Mouse (Mus musculus): ENCODE measurements at regions not wholly inside any gene's neighbourhood (a gene's known extent, or its start where the extent isn't known, plus 50 kb on each side); places are given as distances from the start of the nearest gene placed in this dataset.

DNA sequence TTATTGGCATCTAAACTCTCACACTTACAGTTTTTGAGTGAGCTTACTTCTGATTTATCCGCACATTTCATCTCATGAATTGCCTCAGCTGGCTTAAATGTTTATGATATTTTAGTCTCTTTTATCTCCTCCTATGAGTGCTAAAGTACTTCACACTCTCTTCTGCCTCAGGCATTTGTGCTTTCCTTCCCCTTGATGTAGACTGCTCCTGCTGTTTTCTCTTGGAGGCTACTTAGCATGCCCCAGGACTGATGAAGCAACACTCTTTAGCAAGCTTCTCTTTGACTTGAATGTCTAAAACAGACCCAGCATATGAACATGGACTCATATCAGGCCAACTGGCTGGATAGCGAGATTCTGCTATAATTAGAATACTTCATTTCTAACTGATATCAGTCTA is 882.8 kb downstream of the Tecrl start:
- Histone ChIP-seq H3K4me3 (ENCODE audit: low read depth, low read length) (no peak overlapping the region), H3K4me1 (ENCODE audit: insufficient read depth, low read depth, low read length) (no peaks in the 10 kb centered on the region), H3K27ac (ENCODE audit: low read length) (no peak overlapping the region), H3K27me3 (replicated peaks; ENCODE audit: insufficient read depth, low read length) (no peaks in the 10 kb centered on the region), H3K9me3 (ENCODE audit: low read length) (no peaks in the 10 kb centered on the region), H3K36me3 (ENCODE audit: insufficient read depth, low read length) (no peaks in the 10 kb centered on the region), H3K4me2 (replicated peaks; ENCODE audit: low read depth, low read length) (no peak overlapping the region), H3K9ac (replicated peaks; ENCODE audit: low read depth) (no peak overlapping the region)
- ATAC-seq: no peak
- 63% methylated on average over 2 of the region's 2 CpGs for whole genome bisulfite sequencing
- no peak for DNase-seq (ENCODE audit: low spot score)
- no peak for TF ChIP-seq CTCF (IDR thresholded peaks at IDR 0.05)

DNA sequence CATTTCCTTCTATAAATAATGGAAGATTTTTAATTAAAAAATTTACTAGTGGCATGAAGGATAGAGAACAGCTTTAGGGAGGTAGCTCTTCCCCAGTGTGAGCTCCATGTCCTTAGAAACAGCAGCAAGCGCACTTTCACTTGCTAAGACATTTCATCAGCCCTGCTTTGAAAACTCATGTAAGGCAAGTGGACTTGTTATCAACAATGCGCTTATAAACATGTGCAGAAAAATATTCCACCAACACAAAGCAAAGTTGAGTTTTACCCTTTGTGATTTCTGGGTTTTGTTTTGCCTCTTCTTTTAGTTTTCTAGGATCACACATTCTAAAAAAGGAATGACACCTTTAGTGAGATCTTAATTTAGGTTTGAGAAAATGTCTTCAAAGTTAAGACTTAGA is 890.7 kb downstream of the Tecrl start:
- Histone ChIP-seq H3K9me3 (ENCODE audit: low read length) (no peaks in the 10 kb centered on the region), H3K9ac (replicated peaks; ENCODE audit: low read depth) (no peak overlapping the region), H3K4me1 (ENCODE audit: insufficient read depth, low read depth, low read length) (no peaks in the 10 kb centered on the region), H3K27me3 (replicated peaks; ENCODE audit: insufficient read depth, low read length) (no peaks in the 10 kb centered on the region), H3K27ac (ENCODE audit: low read length) (no peak overlapping the region), H3K4me3 (ENCODE audit: low read depth, low read length) (no peak overlapping the region), H3K36me3 (ENCODE audit: insufficient read depth, low read length) (no peaks in the 10 kb centered on the region), H3K4me2 (replicated peaks; ENCODE audit: low read depth, low read length) (no peak overlapping the region)
- WGBS: 96% methylated on average over 2 of the region's 2 CpGs
- DNase-seq (ENCODE audit: low spot score) (no peak), ATAC-seq (no peak)
- no peak for TF ChIP-seq CTCF (IDR thresholded peaks at IDR 0.05)

DNA sequence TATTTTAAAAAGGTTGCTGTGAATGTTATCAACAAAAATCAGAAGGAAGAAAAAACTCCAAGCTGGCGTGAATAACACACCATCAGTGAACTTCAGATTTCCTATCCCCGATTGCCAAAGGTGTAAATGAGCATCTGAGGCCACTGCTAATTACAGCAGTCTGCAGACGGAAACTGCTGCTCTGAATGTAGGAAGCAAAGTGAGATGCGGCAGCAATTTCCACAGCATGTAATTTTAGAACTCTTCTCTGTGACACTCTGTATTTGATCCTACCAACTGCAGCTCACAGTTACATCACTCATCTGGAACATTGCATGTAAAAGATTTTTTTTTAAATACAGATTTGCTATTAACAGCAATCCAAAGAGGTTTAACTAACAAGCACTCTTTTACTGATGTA is 913.7 kb downstream of the Tecrl start:
- no peak overlapping the region for H3K4me2 ChIP-seq (replicated peaks; ENCODE audit: low read depth, low read length)
- ATAC-seq (no peak), DNase-seq (ENCODE audit: low spot score) (no peak)
- no peaks in the 10 kb centered on the region for H3K36me3 ChIP-seq (ENCODE audit: insufficient read depth, low read length)
- no peak overlapping the region for H3K4me3 ChIP-seq (ENCODE audit: low read depth, low read length)
- H3K4me1 ChIP-seq (ENCODE audit: insufficient read depth, low read depth, low read length): no peaks in the 10 kb centered on the region
- H3K27ac ChIP-seq (ENCODE audit: low read length): no peak overlapping the region
- no peak overlapping the region for H3K9ac ChIP-seq (replicated peaks; ENCODE audit: low read depth)
- no peaks in the 10 kb centered on the region for H3K9me3 ChIP-seq (ENCODE audit: low read length)
- 62% methylated on average over 4 of the region's 4 CpGs for WGBS
- H3K27me3 ChIP-seq (replicated peaks; ENCODE audit: insufficient read depth, low read length): no peaks in the 10 kb centered on the region
- TF ChIP-seq CTCF (IDR thresholded peaks at IDR 0.05) (no peak), EP300 (IDR thresholded peaks at IDR 0.05) (no peak)

DNA sequence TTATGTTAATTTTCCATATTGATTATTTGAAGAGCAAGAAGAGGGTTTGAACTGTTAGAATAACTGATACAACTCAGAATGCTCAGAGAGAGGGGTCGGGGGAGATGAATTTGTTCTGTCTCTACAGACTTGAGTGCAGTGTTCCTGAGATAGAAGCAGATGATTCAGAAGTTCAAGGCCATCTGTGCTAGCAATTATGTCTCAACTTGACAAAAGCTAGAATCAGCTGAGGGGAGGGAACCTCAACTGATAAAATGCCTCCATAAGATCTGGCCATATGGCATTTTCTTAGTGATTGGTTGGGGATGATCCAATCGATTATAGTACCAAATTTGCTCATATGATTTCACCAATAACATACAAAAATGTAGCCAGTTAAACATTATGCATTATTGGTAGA is 914.9 kb downstream of the Tecrl start:
- Histone ChIP-seq H3K27me3 (replicated peaks; ENCODE audit: insufficient read depth, low read length) (no peaks in the 10 kb centered on the region), H3K9ac (replicated peaks; ENCODE audit: low read depth) (no peak overlapping the region), H3K4me2 (replicated peaks; ENCODE audit: low read depth, low read length) (no peak overlapping the region), H3K4me3 (ENCODE audit: low read depth, low read length) (no peak overlapping the region), H3K36me3 (ENCODE audit: insufficient read depth, low read length) (no peaks in the 10 kb centered on the region), H3K9me3 (ENCODE audit: low read length) (no peaks in the 10 kb centered on the region), H3K27ac (ENCODE audit: low read length) (no peak overlapping the region), H3K4me1 (ENCODE audit: insufficient read depth, low read depth, low read length) (no peaks in the 10 kb centered on the region)
- TF ChIP-seq CTCF (IDR thresholded peaks at IDR 0.05): no peak
- DNase-seq (ENCODE audit: low spot score) (no peak), ATAC-seq (no peak)
- 69% methylated on average over 2 of the region's 2 CpGs for WGBS

DNA sequence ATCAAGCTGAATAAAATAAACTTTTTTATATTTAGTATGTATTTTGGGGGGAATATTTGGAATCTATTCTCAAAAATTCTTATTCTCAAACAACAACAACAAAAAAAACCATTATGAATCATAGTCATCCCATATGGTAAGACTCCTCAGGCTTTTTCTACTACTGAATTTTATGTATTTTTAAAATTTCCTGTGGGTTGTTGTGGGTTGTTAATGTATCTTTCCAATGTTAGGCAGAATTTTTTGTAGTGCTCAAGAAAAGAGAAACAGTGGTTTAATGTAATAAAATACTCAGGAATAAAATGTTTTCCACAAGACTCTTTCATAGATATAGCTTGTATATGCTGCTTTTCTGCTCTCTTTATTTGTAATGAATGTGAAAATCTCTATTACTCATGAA is 934.6 kb downstream of the Tecrl start:
- H3K27me3 ChIP-seq (replicated peaks; ENCODE audit: insufficient read depth, low read length): no peaks in the 10 kb centered on the region

DNA sequence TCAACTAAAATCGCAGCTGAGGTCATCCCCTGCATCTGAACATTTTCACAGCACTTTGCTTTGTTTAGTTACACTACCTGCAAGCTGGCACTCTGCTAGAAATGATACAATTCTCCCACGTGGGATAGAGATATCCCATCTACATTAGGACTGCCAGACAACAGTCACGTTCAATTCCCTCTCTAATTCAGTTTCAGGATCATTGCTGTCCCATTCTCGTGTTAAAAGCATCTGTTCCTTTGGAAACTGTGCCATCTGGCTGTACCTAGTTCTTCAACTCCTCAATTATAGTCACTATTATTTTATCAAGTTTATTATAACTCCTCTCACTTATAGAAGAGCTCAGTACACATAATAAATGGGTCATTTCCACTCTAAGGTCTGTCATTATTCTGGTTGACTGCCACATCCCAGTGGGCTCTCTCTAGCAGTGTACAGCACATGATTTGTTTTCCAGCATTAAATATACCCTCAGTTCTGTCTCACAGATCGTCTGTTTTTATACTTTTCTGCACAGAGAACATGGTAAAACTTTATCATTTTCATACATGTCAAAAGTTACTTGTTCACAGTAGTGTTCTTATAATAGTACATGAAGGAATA is 958.3 kb downstream of the Tecrl start:
- no peak for DNase-seq (ENCODE audit: low spot score)
- Histone ChIP-seq H3K27ac (ENCODE audit: low read length) (no peak overlapping the region), H3K4me3 (ENCODE audit: low read depth, low read length) (no peak overlapping the region), H3K9me3 (ENCODE audit: low read length) (no peaks in the 10 kb centered on the region), H3K4me2 (replicated peaks; ENCODE audit: low read depth, low read length) (no peak overlapping the region), H3K27me3 (replicated peaks; ENCODE audit: insufficient read depth, low read length) (no peaks in the 10 kb centered on the region), H3K4me1 (ENCODE audit: insufficient read depth, low read depth, low read length) (no peaks in the 10 kb centered on the region), H3K9ac (replicated peaks; ENCODE audit: low read depth) (no peak overlapping the region), H3K36me3 (ENCODE audit: insufficient read depth, low read length) (no peaks in the 10 kb centered on the region)
- ATAC-seq: no peak
- no peak for TF ChIP-seq EP300 (IDR thresholded peaks at IDR 0.05)
- TF ChIP-seq CTCF (IDR thresholded peaks at IDR 0.05): no peak
- 61% methylated on average over 5 of the region's 5 CpGs for WGBS

More for the DNA sequence above, 934.6 kb downstream of the Tecrl start:
- no peaks in the 10 kb centered on the region for H3K9me3 ChIP-seq (ENCODE audit: low read length)
- no peak overlapping the region for H3K9ac ChIP-seq (replicated peaks; ENCODE audit: low read depth)
- DNase-seq (ENCODE audit: low spot score): no peak
- no peak overlapping the region for H3K27ac ChIP-seq (ENCODE audit: low read length)
- H3K36me3 ChIP-seq (ENCODE audit: insufficient read depth, low read length): no peaks in the 10 kb centered on the region
- no peak overlapping the region for H3K4me2 ChIP-seq (replicated peaks; ENCODE audit: low read depth, low read length)
- H3K4me3 ChIP-seq (ENCODE audit: low read depth, low read length): no peak overlapping the region
- TF ChIP-seq EP300 (IDR thresholded peaks at IDR 0.05): no peak
- no peak for TF ChIP-seq CTCF (IDR thresholded peaks at IDR 0.05)
- no peaks in the 10 kb centered on the region for H3K4me1 ChIP-seq (ENCODE audit: insufficient read depth, low read depth, low read length)
- ATAC-seq: no peak

DNA sequence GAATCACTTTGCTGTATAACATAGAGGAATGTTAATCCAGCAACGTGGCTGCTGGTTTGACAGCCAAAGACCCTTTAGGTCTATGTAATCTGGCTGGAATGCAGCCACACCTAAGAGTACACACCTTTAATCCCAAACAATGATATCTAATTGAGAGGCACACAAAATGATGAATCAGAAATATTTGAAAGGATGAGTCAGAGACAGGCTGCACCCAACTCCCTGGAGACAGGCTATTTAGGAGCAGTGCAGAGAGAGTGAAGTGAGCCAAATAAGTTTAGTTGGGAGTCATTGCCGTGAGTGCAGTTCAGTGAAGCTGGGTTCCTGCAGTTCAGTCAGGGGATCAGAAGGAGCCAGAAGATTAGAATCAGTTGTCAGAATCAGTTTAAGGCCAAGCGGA is 993.4 kb downstream of the Tecrl start:
- ATAC-seq (no peak), DNase-seq (ENCODE audit: low spot score) (no peak)
- WGBS: 55% methylated on average over 3 of the region's 3 CpGs
- no peak for TF ChIP-seq EP300 (IDR thresholded peaks at IDR 0.05)
- no peaks in the 10 kb centered on the region for H3K27me3 ChIP-seq (replicated peaks; ENCODE audit: insufficient read depth, low read length)
- H3K27ac ChIP-seq (ENCODE audit: low read length): no peak overlapping the region
- H3K36me3 ChIP-seq (ENCODE audit: insufficient read depth, low read length): no peaks in the 10 kb centered on the region
- no peak overlapping the region for H3K9ac ChIP-seq (replicated peaks; ENCODE audit: low read depth)
- H3K4me3 ChIP-seq (ENCODE audit: low read depth, low read length): no peak overlapping the region
- no peaks in the 10 kb centered on the region for H3K9me3 ChIP-seq (ENCODE audit: low read length)
- H3K4me1 ChIP-seq (ENCODE audit: insufficient read depth, low read depth, low read length): no peaks in the 10 kb centered on the region
- no peak overlapping the region for H3K4me2 ChIP-seq (replicated peaks; ENCODE audit: low read depth, low read length)

Data from lung, postnatal 0 days (tissue).